Mouse (Mus musculus): Measurements from ENCODE around the gene Olfr628. TPM values are rescaled to one million over a fixed set of nuclear protein-coding genes. Genes with fewer than 3 reads are reported as not detected.
"Not testable (repeated sequence)": the region's sequence is repeated elsewhere in the genome, so short reads cannot be mapped to it uniquely, and the experiment has no call there.

Gene Olfr628
- total RNA-seq (2014; rRNA removed): not detected in 2 replicates
- not detected in 2 replicates for polyA plus RNA-seq (2015; fragmentation: Nextera tagmentation; extraction: Ambion mirVana)

DNA sequence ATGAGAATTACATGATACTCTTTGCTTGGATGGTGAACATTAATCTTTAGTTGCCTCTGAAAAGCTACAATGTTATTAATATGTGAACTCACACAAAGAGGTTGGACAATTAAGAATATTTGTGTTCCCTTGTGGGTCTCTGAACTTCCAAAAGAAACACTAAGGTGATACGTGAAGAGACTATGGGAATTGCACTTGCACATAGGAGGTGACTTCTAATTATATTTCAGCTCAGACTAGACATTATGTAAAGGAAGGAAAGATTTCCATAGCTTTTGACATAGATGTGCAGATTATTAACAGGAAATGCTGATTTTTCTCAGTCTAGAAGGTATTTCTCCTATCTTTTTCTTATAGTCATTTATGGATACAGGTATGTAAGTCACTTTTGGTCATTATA is at the start of gene Olfr628:
Olfr628 (plus strand) TSS at position 301 of the 400 bp plus-strand sequence.
- Histone ChIP-seq H3K4me2 (ENCODE audit: low read depth) (no peak within 1 kb of the TSS), H3K27me3 (ENCODE audit: insufficient read depth, low read length) (no peaks in the 10 kb centered on the region), H3K36me3 (ENCODE audit: insufficient read depth) (no peaks in the 10 kb centered on the region), H3K9ac (no peak within 1 kb of the TSS), H3K4me3 (ENCODE audit: low read depth, low read length) (no peak within 1 kb of the TSS), H3K27ac (ENCODE audit: low read depth, low read length) (no peak within 1 kb of the TSS), H3K9me3 (ENCODE audit: low read length) (no peaks in the 10 kb centered on the region), H3K4me1 (ENCODE audit: insufficient read depth) (no peaks in the 10 kb centered on the region)
- DNase-seq (no peak), ATAC-seq (no peak)
- 89% methylated on average over 1 of the region's 1 CpGs for WGBS
- no peak for TF ChIP-seq CTCF (IDR thresholded peaks at IDR 0.05; ENCODE audit: low read depth)

DNA sequence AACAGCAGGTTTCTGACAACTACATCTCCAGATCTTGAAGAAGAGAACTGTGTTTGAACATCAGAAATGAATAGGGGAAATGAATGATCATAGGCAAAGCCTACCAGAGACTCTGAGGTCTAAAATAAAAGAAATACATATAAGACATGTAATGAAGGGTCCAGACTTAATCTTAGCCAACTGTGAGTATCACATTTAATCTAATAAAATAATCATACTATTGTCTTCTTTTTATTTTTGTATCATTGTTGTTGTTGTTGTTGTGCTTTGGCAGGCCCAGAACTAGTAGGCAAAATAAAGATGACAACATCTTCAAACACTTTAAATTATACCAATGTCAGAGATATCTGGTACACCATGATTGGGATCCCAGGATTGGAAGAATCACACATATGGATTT is 47.8 kb upstream of the Olfr628 start, which contains the start of gene Olfr625-ps1:
Olfr625-ps1 (plus strand) TSS at position 301 of the 400 bp plus-strand sequence.
- DNase-seq (no peak), ATAC-seq (no peak)
- no peaks in the 10 kb centered on the region for H3K36me3 ChIP-seq (ENCODE audit: insufficient read depth)
- H3K27ac ChIP-seq (ENCODE audit: low read depth, low read length): no peak within 1 kb of the TSS
- no peaks in the 10 kb centered on the region for H3K27me3 ChIP-seq (ENCODE audit: insufficient read depth, low read length)
- H3K4me3 ChIP-seq (ENCODE audit: low read depth, low read length): no peak within 1 kb of the TSS
- TF ChIP-seq CTCF (IDR thresholded peaks at IDR 0.05; ENCODE audit: low read depth): no peak
- H3K9ac ChIP-seq: no peak within 1 kb of the TSS
- no peak within 1 kb of the TSS for H3K4me2 ChIP-seq (ENCODE audit: low read depth)
- no peaks in the 10 kb centered on the region for H3K9me3 ChIP-seq (ENCODE audit: low read length)
- H3K4me1 ChIP-seq (ENCODE audit: insufficient read depth): no peaks in the 10 kb centered on the region

DNA sequence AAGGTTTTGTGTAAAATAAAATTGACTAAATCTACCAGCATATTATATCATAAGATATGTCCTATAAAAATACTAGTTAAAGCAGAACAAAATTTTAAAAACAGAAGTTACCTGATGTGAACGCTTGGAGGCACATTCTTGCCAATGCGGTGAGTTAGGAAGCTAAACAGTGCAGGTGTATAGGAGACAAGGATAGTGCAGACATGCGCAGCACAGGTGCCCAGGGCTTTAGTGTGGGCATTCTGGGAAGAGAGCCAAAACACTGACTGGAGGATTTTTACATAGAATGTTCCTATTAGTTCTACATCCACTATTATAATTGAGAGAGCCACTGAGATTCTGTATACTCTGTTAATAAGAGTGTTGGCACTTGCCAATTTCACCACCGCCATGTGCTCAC is 30.7 kb upstream of the Olfr628 start:
- DNase-seq (no peak), ATAC-seq (no peak)
- Histone ChIP-seq H3K4me2 (ENCODE audit: low read depth) (no peak overlapping the region), H3K36me3 (ENCODE audit: insufficient read depth) (no peaks in the 10 kb centered on the region), H3K4me3 (ENCODE audit: low read depth, low read length) (no peak overlapping the region), H3K27ac (ENCODE audit: low read depth, low read length) (no peak overlapping the region), H3K9me3 (ENCODE audit: low read length) (no peaks in the 10 kb centered on the region), H3K4me1 (ENCODE audit: insufficient read depth) (no peaks in the 10 kb centered on the region), H3K9ac (no peak overlapping the region), H3K27me3 (ENCODE audit: insufficient read depth, low read length) (no peaks in the 10 kb centered on the region)
- WGBS: 77% methylated on average over 4 of the region's 4 CpGs
- no peak for TF ChIP-seq CTCF (IDR thresholded peaks at IDR 0.05; ENCODE audit: low read depth)

DNA sequence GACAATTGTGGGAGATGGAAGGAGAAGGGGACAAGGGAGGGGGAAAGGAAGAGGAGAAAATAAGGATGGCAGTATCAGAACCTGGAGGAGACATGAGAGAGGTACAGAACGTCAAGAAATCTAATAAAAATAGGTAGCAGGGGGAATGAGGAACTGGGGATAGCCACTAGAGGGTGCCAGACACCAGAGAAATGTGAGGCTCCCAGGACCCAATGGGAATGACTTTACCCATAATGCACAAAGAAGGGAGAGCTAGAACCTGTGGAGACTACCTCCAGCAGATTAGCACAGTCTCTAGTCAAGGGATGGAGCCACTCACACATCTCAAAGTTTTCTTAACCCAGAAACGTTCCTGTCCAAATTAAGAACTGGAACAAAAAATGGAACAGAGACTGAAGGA is 18.1 kb upstream of the Olfr628 start:
- H3K27ac ChIP-seq (ENCODE audit: low read depth, low read length): no peak overlapping the region
- no peak overlapping the region for H3K4me3 ChIP-seq (ENCODE audit: low read depth, low read length)
- no peaks in the 10 kb centered on the region for H3K9me3 ChIP-seq (ENCODE audit: low read length)
- TF ChIP-seq CTCF (IDR thresholded peaks at IDR 0.05; ENCODE audit: low read depth): 0 out of 2 replicates have a peak, but pooled peaks have one; percentile 13
- H3K9ac ChIP-seq: no peak overlapping the region
- 30% methylated on average over 2 of the region's 2 CpGs for WGBS
- no peaks in the 10 kb centered on the region for H3K36me3 ChIP-seq (ENCODE audit: insufficient read depth)
- no peak overlapping the region for H3K4me2 ChIP-seq (ENCODE audit: low read depth)
- DNase-seq: no peak
- H3K27me3 ChIP-seq (ENCODE audit: insufficient read depth, low read length): no peaks in the 10 kb centered on the region
- no peak for ATAC-seq
- H3K4me1 ChIP-seq (ENCODE audit: insufficient read depth): no peaks in the 10 kb centered on the region

GRCm38 (mm10) chr7:103714371-103714770 is 15.8 kb upstream of the Olfr628 start, which contains the start of gene Olfr243:
Gene Olfr243, plus strand, starts transcription at chr7:103714671.
- no peak within 1 kb of the TSS for H3K4me2 ChIP-seq (ENCODE audit: low read depth)
- H3K36me3 ChIP-seq (ENCODE audit: insufficient read depth): no peaks in the 10 kb centered on the region
- ATAC-seq: no peak
- no peak for TF ChIP-seq CTCF (IDR thresholded peaks at IDR 0.05; ENCODE audit: low read depth)
- H3K27me3 ChIP-seq (ENCODE audit: insufficient read depth, low read length): no peaks in the 10 kb centered on the region
- no peak for DNase-seq
- no peak within 1 kb of the TSS for H3K27ac ChIP-seq (ENCODE audit: low read depth, low read length)
- no peak within 1 kb of the TSS for H3K4me3 ChIP-seq (ENCODE audit: low read depth, low read length)
- H3K9me3 ChIP-seq (ENCODE audit: low read length): no peaks in the 10 kb centered on the region
- H3K4me1 ChIP-seq (ENCODE audit: insufficient read depth): no peaks in the 10 kb centered on the region
- H3K9ac ChIP-seq: no peak within 1 kb of the TSS

DNA sequence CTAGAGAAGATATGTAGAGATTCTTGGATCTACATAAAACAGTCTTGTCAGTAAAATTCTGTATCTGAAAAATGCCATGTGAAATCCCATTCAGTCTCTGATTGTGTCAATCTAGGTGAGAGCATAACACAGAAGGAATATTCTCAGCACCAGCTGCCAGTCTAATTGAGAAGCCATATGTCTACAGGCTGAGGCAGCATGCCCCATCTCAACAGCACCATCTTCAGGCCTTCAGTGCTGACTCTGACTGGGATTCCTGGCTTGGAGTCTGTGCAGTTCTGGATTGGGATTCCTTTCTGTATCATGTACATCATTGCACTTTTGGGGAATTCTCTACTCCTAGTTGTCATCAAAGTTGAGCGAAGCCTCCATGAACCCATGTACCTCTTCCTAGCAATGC is 13.8 kb upstream of the Olfr628 start:
- H3K9me3 ChIP-seq (ENCODE audit: low read length); DNase-seq; H3K4me3 ChIP-seq (ENCODE audit: low read depth, low read length); H3K27ac ChIP-seq (ENCODE audit: low read depth, low read length); H3K4me2 ChIP-seq (ENCODE audit: low read depth); H3K9ac ChIP-seq; H3K36me3 ChIP-seq (ENCODE audit: insufficient read depth); H3K4me1 ChIP-seq (ENCODE audit: insufficient read depth); H3K27me3 ChIP-seq (ENCODE audit: insufficient read depth, low read length); ATAC-seq: not testable (repeated sequence)
- WGBS: 90% methylated on average over 1 of the region's 1 CpGs

- ATAC-seq (no peak), DNase-seq (no peak)
- no peak within 1 kb of the TSS for H3K4me2 ChIP-seq (ENCODE audit: low read depth)
- no peaks in the 10 kb centered on the region for H3K9me3 ChIP-seq (ENCODE audit: low read length)
- H3K27ac ChIP-seq (ENCODE audit: low read depth, low read length): no peak within 1 kb of the TSS
- WGBS: 68% methylated on average over 2 of the region's 2 CpGs
- H3K9ac ChIP-seq: no peak within 1 kb of the TSS
- TF ChIP-seq CTCF (IDR thresholded peaks at IDR 0.05; ENCODE audit: low read depth): no peak
- H3K36me3 ChIP-seq (ENCODE audit: insufficient read depth): no peaks in the 10 kb centered on the region
- no peaks in the 10 kb centered on the region for H3K4me1 ChIP-seq (ENCODE audit: insufficient read depth)
- H3K4me3 ChIP-seq (ENCODE audit: low read depth, low read length): no peak within 1 kb of the TSS
- no peaks in the 10 kb centered on the region for H3K27me3 ChIP-seq (ENCODE audit: insufficient read depth, low read length)
Observed at GRCm38 (mm10) chr7:103744843-103745242, 14.7 kb downstream of the Olfr628 start, which contains the start of gene Olfr629. Gene Olfr629, minus strand, starts transcription at chr7:103744943.
